Mouse (Mus musculus): ENCODE data around the gene Dxo. TPM values are rescaled to one million over a fixed set of nuclear protein-coding genes. Genes with fewer than 3 reads are reported as not detected.

Gene Dxo
- 19.9 TPM for polyA plus RNA-seq (2015; fragmentation: Illumina TruSeq; extraction: RNeasy Lipid Tissue Mini Kit (QIAGEN cat#74804); ENCODE audit: insufficient read depth, low read depth, low replicate concordance)

DNA sequence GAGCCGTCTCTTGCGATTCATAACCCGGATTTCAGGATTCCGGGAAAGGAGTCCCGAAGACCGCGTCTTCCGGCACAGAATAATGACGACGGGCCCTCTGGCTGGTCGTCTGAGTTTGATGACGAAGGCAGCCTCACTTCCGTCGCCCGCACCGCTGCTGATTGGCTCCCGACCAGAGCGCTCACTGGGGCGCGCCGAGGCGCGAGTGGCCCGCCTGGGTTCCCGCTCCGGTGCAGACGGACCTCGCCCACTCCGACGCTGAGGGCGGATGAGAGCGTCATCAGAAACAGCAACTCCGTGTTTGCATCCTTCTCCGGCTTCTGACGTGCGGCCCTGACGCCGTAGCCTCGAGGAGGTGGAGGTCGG lies at the start of gene Dxo, which contains the start of gene Stk19:
Gene Dxo, plus strand, starts transcription at position 164 of the 366 bp plus-strand sequence.
Gene Stk19, minus strand, starts transcription at position 90 of the 366 bp plus-strand sequence.

DNA sequence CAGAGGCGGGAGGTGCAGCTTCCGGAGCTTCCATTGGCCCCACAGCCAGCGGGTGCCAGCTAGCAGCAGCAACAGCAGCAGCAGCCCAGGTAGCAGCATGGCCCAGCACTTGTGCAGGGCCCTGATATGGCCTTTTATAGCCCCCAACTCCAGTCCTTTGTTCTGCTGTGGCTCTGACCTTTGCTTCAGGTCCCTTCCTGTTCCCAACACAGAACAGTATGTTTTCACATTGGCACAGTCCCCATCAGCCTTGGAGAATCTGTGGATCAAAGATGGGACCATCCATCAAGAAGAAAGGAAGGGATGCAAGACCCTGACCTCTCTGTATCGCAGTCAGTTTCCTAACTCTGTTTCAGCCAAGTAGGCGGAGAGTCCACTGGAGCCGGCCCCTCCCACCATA lies 32.5 kb upstream of the Dxo start, which contains the start of gene Cyp21a1:
Gene Cyp21a1, minus strand, starts transcription at position 261 of the 400 bp plus-strand sequence.

DNA sequence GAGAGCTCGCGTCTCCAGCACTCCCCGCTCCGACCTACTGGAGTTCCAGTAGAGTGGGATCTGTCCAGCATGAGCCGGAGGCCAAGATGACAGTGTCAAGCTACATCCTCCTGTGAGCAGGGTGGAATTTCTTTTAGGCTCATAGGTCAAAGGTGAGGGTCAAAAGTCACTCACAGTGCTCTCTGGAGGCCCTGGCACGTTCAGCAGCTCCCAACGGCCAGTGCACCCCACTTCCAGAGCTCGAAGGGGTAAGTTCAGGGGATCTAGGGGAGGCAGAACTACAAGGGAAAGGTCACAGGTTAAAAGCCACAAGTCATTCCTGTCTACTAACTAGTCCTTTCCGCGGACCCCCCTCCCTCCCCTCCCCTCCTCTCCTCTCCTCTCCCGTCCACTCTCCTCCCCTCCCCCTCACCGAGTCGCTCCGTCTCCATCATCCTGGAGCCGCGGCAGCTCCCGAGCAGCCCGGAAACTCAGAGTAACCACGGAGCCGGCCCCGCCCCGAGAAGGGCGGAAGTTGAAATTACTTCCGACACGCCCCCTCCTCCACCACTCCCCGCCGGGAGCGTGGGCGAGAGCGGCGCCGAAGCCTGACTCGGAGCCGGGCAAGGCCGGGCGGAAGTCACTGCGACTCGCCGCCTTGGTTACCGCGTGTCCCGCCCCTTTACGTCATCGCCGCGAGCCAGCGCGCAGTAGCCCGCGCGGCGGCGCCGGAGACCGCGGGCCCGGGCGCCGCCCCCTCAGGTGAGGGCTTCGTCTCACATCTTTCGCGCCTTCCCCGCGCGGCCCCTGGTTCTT lies 13.1 kb downstream of the Dxo start, which contains the start of the genes Skiv2l and Nelfe:
Gene Skiv2l, minus strand, starts transcription at position 489 of the 795 bp plus-strand sequence.
Gene Nelfe, plus strand, starts transcription at position 670 of the 795 bp plus-strand sequence.

DNA sequence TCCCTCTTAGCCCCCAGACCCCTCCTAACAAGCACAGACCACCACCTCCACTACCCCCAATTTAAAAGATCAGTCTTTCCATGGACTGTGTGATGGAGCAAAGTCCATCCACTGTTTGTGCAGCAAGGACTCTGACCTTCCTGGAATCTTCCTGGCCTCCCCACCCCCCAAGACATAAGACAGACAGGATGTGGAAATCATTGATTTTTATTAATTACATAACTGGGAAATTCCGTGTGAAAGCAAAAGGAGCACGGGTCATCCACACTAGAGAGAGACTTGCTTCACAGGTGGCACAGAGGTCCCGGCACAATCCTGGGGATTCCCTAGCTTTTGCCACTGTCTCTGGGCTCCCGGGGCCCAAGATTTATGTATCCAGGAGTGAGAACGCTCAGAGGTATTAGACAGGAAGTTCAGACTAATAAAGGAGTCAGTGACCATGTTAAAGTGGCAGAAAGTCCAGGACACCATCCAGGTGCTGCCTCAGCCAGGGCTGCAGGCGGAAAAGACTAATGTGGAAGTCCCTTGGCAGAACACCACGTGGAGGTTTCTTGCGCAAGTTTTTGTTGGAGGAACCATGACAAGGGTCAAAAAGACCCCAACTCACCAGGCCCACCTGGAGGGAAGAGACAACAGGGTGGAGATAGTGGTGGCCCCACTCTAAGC lies 25.7 kb downstream of the Dxo start, which contains the start of gene Cfb:
Gene Cfb, minus strand, starts transcription at position 103 of the 666 bp plus-strand sequence.

DNA sequence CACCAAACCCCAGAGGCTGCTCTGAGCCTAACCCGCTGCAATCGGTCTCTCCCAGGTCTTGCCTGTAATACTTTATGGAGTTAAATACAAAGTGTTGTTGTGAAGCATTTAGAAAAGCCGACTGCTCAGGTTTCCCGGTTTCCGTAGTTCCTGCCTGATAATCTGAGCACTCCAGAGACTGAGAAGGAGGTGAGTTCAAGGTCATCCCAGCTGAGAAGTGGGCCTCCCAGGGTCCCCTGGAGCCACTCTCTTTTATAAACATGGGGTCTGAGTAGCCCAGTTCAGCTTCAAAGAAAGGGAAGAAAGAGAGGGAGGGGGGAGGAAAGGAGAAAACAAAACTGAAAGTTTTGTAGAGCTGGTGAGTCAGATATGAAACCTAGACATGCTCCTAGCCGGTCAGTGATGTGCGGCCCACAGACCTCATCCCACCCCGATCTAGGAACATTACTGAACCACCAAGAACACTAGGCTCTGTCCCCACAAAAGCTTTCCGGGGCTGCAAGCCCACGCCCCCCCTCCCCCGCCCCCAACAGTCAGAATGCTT lies 42.6 kb downstream of the Dxo start, which contains the start of gene Zbtb12:
Gene Zbtb12, plus strand, starts transcription at position 148 of the 544 bp plus-strand sequence.

DNA sequence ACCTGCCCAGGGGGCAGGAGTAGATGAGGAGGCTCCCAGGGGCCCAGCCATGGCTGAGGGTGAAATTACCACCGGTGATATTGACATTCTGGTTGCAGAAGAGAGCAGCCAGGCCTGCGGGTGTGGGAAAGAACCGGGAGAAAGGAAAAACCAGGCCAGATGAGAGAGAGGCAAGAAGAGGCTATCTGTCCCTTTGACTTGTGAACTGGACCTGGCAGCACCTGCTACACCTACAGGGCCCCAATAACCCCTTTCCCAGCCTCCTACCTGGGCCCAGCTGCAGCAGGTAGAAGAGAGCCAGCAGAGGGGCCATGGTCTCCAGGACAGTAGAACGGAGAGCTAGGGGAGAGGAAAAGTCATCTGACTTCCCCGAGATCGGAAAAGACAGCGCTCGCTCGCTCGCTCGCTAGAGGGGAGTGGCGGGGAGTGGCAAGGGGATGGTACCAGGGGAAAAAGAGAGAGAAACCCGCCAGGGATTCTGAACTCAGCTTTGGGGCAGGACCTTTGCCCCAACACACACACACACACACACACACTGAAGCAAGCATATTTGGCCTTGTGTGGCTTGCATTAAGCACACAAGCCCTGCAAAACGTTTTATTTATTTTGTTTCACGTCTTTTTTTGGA lies 45.0 kb downstream of the Dxo start, which contains the start of gene Gm20547:
Gene Gm20547, minus strand, starts transcription at position 360 of the 628 bp plus-strand sequence.

Other genes starting within 250 kb of the Dxo start
- gene Gpsm3, start 247.2 kb upstream of the Dxo start, polyA plus RNA-seq (2015; fragmentation: Illumina TruSeq; extraction: RNeasy Lipid Tissue Mini Kit (QIAGEN cat#74804); ENCODE audit: insufficient read depth, low read depth, low replicate concordance): 13.2 TPM
- 11.4 TPM for gene Pbx2, start 245.8 kb upstream of the Dxo start, polyA plus RNA-seq (2015; fragmentation: Illumina TruSeq; extraction: RNeasy Lipid Tissue Mini Kit (QIAGEN cat#74804); ENCODE audit: insufficient read depth, low read depth, low replicate concordance)
- 1.3 TPM for gene Ager, start 239.2 kb upstream of the Dxo start, polyA plus RNA-seq (2015; fragmentation: Illumina TruSeq; extraction: RNeasy Lipid Tissue Mini Kit (QIAGEN cat#74804); ENCODE audit: insufficient read depth, low read depth, low replicate concordance)
- gene Rnf5, start 233.3 kb upstream of the Dxo start, polyA plus RNA-seq (2015; fragmentation: Illumina TruSeq; extraction: RNeasy Lipid Tissue Mini Kit (QIAGEN cat#74804); ENCODE audit: insufficient read depth, low read depth, low replicate concordance): 23.2 TPM
- 22.7 TPM for gene Agpat1, start 232.8 kb upstream of the Dxo start, polyA plus RNA-seq (2015; fragmentation: Illumina TruSeq; extraction: RNeasy Lipid Tissue Mini Kit (QIAGEN cat#74804); ENCODE audit: insufficient read depth, low read depth, low replicate concordance)
- 3.3 TPM for gene Egfl8, start 221.0 kb upstream of the Dxo start, polyA plus RNA-seq (2015; fragmentation: Illumina TruSeq; extraction: RNeasy Lipid Tissue Mini Kit (QIAGEN cat#74804); ENCODE audit: insufficient read depth, low read depth, low replicate concordance)
- 9.9 TPM for gene Ppt2, start 208.5 kb upstream of the Dxo start, polyA plus RNA-seq (2015; fragmentation: Illumina TruSeq; extraction: RNeasy Lipid Tissue Mini Kit (QIAGEN cat#74804); ENCODE audit: insufficient read depth, low read depth, low replicate concordance)
- gene Prrt1, start 207.5 kb upstream of the Dxo start, polyA plus RNA-seq (2015; fragmentation: Illumina TruSeq; extraction: RNeasy Lipid Tissue Mini Kit (QIAGEN cat#74804); ENCODE audit: insufficient read depth, low read depth, low replicate concordance): 5.2 TPM
- gene Fkbpl, start 192.3 kb upstream of the Dxo start, polyA plus RNA-seq (2015; fragmentation: Illumina TruSeq; extraction: RNeasy Lipid Tissue Mini Kit (QIAGEN cat#74804); ENCODE audit: insufficient read depth, low read depth, low replicate concordance): 2.0 TPM
- gene Atf6b, start 189.9 kb upstream of the Dxo start, polyA plus RNA-seq (2015; fragmentation: Illumina TruSeq; extraction: RNeasy Lipid Tissue Mini Kit (QIAGEN cat#74804); ENCODE audit: insufficient read depth, low read depth, low replicate concordance): 10.8 TPM
- gene Tnxb, start 166.5 kb upstream of the Dxo start, polyA plus RNA-seq (2015; fragmentation: Illumina TruSeq; extraction: RNeasy Lipid Tissue Mini Kit (QIAGEN cat#74804); ENCODE audit: insufficient read depth, low read depth, low replicate concordance): 12.0 TPM
- gene C4b, start 93.1 kb upstream of the Dxo start, polyA plus RNA-seq (2015; fragmentation: Illumina TruSeq; extraction: RNeasy Lipid Tissue Mini Kit (QIAGEN cat#74804); ENCODE audit: insufficient read depth, low read depth, low replicate concordance): 20.6 TPM
- gene Cyp21a1, start 32.5 kb upstream of the Dxo start, polyA plus RNA-seq (2015; fragmentation: Illumina TruSeq; extraction: RNeasy Lipid Tissue Mini Kit (QIAGEN cat#74804); ENCODE audit: insufficient read depth, low read depth, low replicate concordance): 1.9 TPM
- 14.8 TPM for gene Stk19, start 74 bp upstream of the Dxo start, polyA plus RNA-seq (2015; fragmentation: Illumina TruSeq; extraction: RNeasy Lipid Tissue Mini Kit (QIAGEN cat#74804); ENCODE audit: insufficient read depth, low read depth, low replicate concordance)
- gene Skiv2l, start 13.2 kb downstream of the Dxo start, polyA plus RNA-seq (2015; fragmentation: Illumina TruSeq; extraction: RNeasy Lipid Tissue Mini Kit (QIAGEN cat#74804); ENCODE audit: insufficient read depth, low read depth, low replicate concordance): 24.5 TPM
- gene Nelfe, start 13.4 kb downstream of the Dxo start, polyA plus RNA-seq (2015; fragmentation: Illumina TruSeq; extraction: RNeasy Lipid Tissue Mini Kit (QIAGEN cat#74804); ENCODE audit: insufficient read depth, low read depth, low replicate concordance): 11.5 TPM
- 9.5 TPM for gene Cfb, start 25.5 kb downstream of the Dxo start, polyA plus RNA-seq (2015; fragmentation: Illumina TruSeq; extraction: RNeasy Lipid Tissue Mini Kit (QIAGEN cat#74804); ENCODE audit: insufficient read depth, low read depth, low replicate concordance)
- gene Zbtb12, start 42.5 kb downstream of the Dxo start, polyA plus RNA-seq (2015; fragmentation: Illumina TruSeq; extraction: RNeasy Lipid Tissue Mini Kit (QIAGEN cat#74804); ENCODE audit: insufficient read depth, low read depth, low replicate concordance): 1.5 TPM
- gene Gm20547, start 45.0 kb downstream of the Dxo start, polyA plus RNA-seq (2015; fragmentation: Illumina TruSeq; extraction: RNeasy Lipid Tissue Mini Kit (QIAGEN cat#74804); ENCODE audit: insufficient read depth, low read depth, low replicate concordance): 4.5 TPM
- gene C2, start 61.2 kb downstream of the Dxo start, polyA plus RNA-seq (2015; fragmentation: Illumina TruSeq; extraction: RNeasy Lipid Tissue Mini Kit (QIAGEN cat#74804); ENCODE audit: insufficient read depth, low read depth, low replicate concordance): 22.8 TPM
- gene Ehmt2, start 61.5 kb downstream of the Dxo start, polyA plus RNA-seq (2015; fragmentation: Illumina TruSeq; extraction: RNeasy Lipid Tissue Mini Kit (QIAGEN cat#74804); ENCODE audit: insufficient read depth, low read depth, low replicate concordance): 43.2 TPM
- 1.4 TPM for gene Slc44a4, start 77.4 kb downstream of the Dxo start, polyA plus RNA-seq (2015; fragmentation: Illumina TruSeq; extraction: RNeasy Lipid Tissue Mini Kit (QIAGEN cat#74804); ENCODE audit: insufficient read depth, low read depth, low replicate concordance)
- 10.7 TPM for gene Neu1, start 94.2 kb downstream of the Dxo start, polyA plus RNA-seq (2015; fragmentation: Illumina TruSeq; extraction: RNeasy Lipid Tissue Mini Kit (QIAGEN cat#74804); ENCODE audit: insufficient read depth, low read depth, low replicate concordance)
- gene Hspa1b, start 122.2 kb downstream of the Dxo start, polyA plus RNA-seq (2015; fragmentation: Illumina TruSeq; extraction: RNeasy Lipid Tissue Mini Kit (QIAGEN cat#74804); ENCODE audit: insufficient read depth, low read depth, low replicate concordance): 8.4 TPM
- gene Gm20481, start 132.9 kb downstream of the Dxo start, polyA plus RNA-seq (2015; fragmentation: Illumina TruSeq; extraction: RNeasy Lipid Tissue Mini Kit (QIAGEN cat#74804); ENCODE audit: insufficient read depth, low read depth, low replicate concordance): not detected
- gene Hspa1a, start 135.1 kb downstream of the Dxo start, polyA plus RNA-seq (2015; fragmentation: Illumina TruSeq; extraction: RNeasy Lipid Tissue Mini Kit (QIAGEN cat#74804); ENCODE audit: insufficient read depth, low read depth, low replicate concordance): 4.7 TPM
- not detected for gene Hspa1l, start 135.7 kb downstream of the Dxo start, polyA plus RNA-seq (2015; fragmentation: Illumina TruSeq; extraction: RNeasy Lipid Tissue Mini Kit (QIAGEN cat#74804); ENCODE audit: insufficient read depth, low read depth, low replicate concordance)
- gene Lsm2, start 144.8 kb downstream of the Dxo start, polyA plus RNA-seq (2015; fragmentation: Illumina TruSeq; extraction: RNeasy Lipid Tissue Mini Kit (QIAGEN cat#74804); ENCODE audit: insufficient read depth, low read depth, low replicate concordance): 7.8 TPM
- gene Vars, start 164.0 kb downstream of the Dxo start, polyA plus RNA-seq (2015; fragmentation: Illumina TruSeq; extraction: RNeasy Lipid Tissue Mini Kit (QIAGEN cat#74804); ENCODE audit: insufficient read depth, low read depth, low replicate concordance): 23.4 TPM
- 0.42 TPM for gene Vwa7, start 179.6 kb downstream of the Dxo start, polyA plus RNA-seq (2015; fragmentation: Illumina TruSeq; extraction: RNeasy Lipid Tissue Mini Kit (QIAGEN cat#74804); ENCODE audit: insufficient read depth, low read depth, low replicate concordance)
- 1.5 TPM for gene Sapcd1, start 191.0 kb downstream of the Dxo start, polyA plus RNA-seq (2015; fragmentation: Illumina TruSeq; extraction: RNeasy Lipid Tissue Mini Kit (QIAGEN cat#74804); ENCODE audit: insufficient read depth, low read depth, low replicate concordance)
- 1.8 TPM for gene Msh5, start 209.7 kb downstream of the Dxo start, polyA plus RNA-seq (2015; fragmentation: Illumina TruSeq; extraction: RNeasy Lipid Tissue Mini Kit (QIAGEN cat#74804); ENCODE audit: insufficient read depth, low read depth, low replicate concordance)
- 36.2 TPM for gene Clic1, start 212.9 kb downstream of the Dxo start, polyA plus RNA-seq (2015; fragmentation: Illumina TruSeq; extraction: RNeasy Lipid Tissue Mini Kit (QIAGEN cat#74804); ENCODE audit: insufficient read depth, low read depth, low replicate concordance)
- gene Ddah2, start 222.0 kb downstream of the Dxo start, polyA plus RNA-seq (2015; fragmentation: Illumina TruSeq; extraction: RNeasy Lipid Tissue Mini Kit (QIAGEN cat#74804); ENCODE audit: insufficient read depth, low read depth, low replicate concordance): 19.5 TPM
- not detected for gene Ly6g6c, start 228.4 kb downstream of the Dxo start, polyA plus RNA-seq (2015; fragmentation: Illumina TruSeq; extraction: RNeasy Lipid Tissue Mini Kit (QIAGEN cat#74804); ENCODE audit: insufficient read depth, low read depth, low replicate concordance)
- gene Mpig6b, start 229.2 kb downstream of the Dxo start, polyA plus RNA-seq (2015; fragmentation: Illumina TruSeq; extraction: RNeasy Lipid Tissue Mini Kit (QIAGEN cat#74804); ENCODE audit: insufficient read depth, low read depth, low replicate concordance): not detected
- gene Ly6g6e, start 239.9 kb downstream of the Dxo start, polyA plus RNA-seq (2015; fragmentation: Illumina TruSeq; extraction: RNeasy Lipid Tissue Mini Kit (QIAGEN cat#74804); ENCODE audit: insufficient read depth, low read depth, low replicate concordance): not detected
- not detected for gene Ly6g6d, start 241.0 kb downstream of the Dxo start, polyA plus RNA-seq (2015; fragmentation: Illumina TruSeq; extraction: RNeasy Lipid Tissue Mini Kit (QIAGEN cat#74804); ENCODE audit: insufficient read depth, low read depth, low replicate concordance)
- not detected for gene Ly6g6f, start 248.6 kb downstream of the Dxo start, polyA plus RNA-seq (2015; fragmentation: Illumina TruSeq; extraction: RNeasy Lipid Tissue Mini Kit (QIAGEN cat#74804); ENCODE audit: insufficient read depth, low read depth, low replicate concordance)

Measured in pancreas, adult 10 weeks (tissue).